Mouse (Mus musculus) heart, embryonic 11.5 days (tissue): ENCODE data around the gene Dysf. TPM values are rescaled to one million over a fixed set of nuclear protein-coding genes. Genes with fewer than 3 reads are reported as not detected.

Experiments
- ATAC-seq: fragments of 200-750 bp; cut with Nextera tagmentation; replicated peaks from 2 replicates; pipeline ENCODE4 v1.8.0; 2017; ENCODE audit warnings: moderate library complexity; ENCODE audit not compliant: insufficient number of reproducible peaks, low FRiP score, low TSS enrichment
- H3K27ac ChIP-seq: fragments of 300-500 bp; sonication (generic); 2 replicates; pipeline ENCODE4 v1.5.1; 2014; ENCODE audit warnings: mild to moderate bottlenecking, low read depth, low read length
- H3K27me3 ChIP-seq: fragments of 300-500 bp; sonication (generic); 2 replicates; pipeline ENCODE4 v1.6.1; 2014; ENCODE audit warnings: mild to moderate bottlenecking, low read length, mixed read lengths; ENCODE audit not compliant: control insufficient read depth, insufficient read depth
- H3K36me3 ChIP-seq: fragments of 300-500 bp; sonication (generic); 2 replicates; pipeline ENCODE4 v1.6.1; 2014; ENCODE audit warnings: mild to moderate bottlenecking, low read length, moderate library complexity, mixed read lengths; ENCODE audit not compliant: control insufficient read depth, insufficient read depth
- H3K4me1 ChIP-seq: fragments of 300-500 bp; sonication (generic); 2 replicates; pipeline ENCODE4 v1.6.1; 2014; ENCODE audit warnings: low read length; ENCODE audit not compliant: control insufficient read depth, insufficient read depth
- H3K4me2 ChIP-seq: fragments of 300-500 bp; sonication (generic); 2 replicates; pipeline ENCODE4 v1.6.1; 2014; ENCODE audit warnings: mild to moderate bottlenecking, moderate library complexity
- H3K4me3 ChIP-seq: fragments of 300-500 bp; sonication (generic); 2 replicates; pipeline ENCODE4 v1.5.1; 2014; ENCODE audit warnings: low read depth, low read length
- H3K9ac ChIP-seq: fragments of 300-500 bp; sonication (generic); 2 replicates; pipeline ENCODE4 v1.6.1; 2014; ENCODE audit warnings: mild to moderate bottlenecking, low read depth, low read length, moderate library complexity
- H3K9me3 ChIP-seq: fragments of 300-500 bp; sonication (generic); replicated peaks from 2 replicates; pipeline ENCODE4 v1.6.1; 2016; ENCODE audit warnings: low read length; ENCODE audit not compliant: control insufficient read depth
- WGBS: fragments of 180-500 bp; shearing (Covaris S2); extraction: QIAGEN DNeasy Blood & Tissue Kit; methylation state at CpG from one replicate; pipeline ENCODE4 v1.1.7; 2014; ENCODE audit not compliant: insufficient replicate concordance; 5-methylcytosine and 5-hydroxymethylcytosine counted together
- polyA plus RNA-seq: library from polyadenylated mRNA; unstranded; fragments of >200 nt; fragmentation: Nextera tagmentation; extraction: Ambion mirVana; gene quantifications from 2 replicates; pipeline ENCODE4 v1.2.1, GENCODE M21; 2014

Dysf gene
- polyA plus RNA-seq, 1 experiment from 2014 or later: 11.6 TPM

DNA sequence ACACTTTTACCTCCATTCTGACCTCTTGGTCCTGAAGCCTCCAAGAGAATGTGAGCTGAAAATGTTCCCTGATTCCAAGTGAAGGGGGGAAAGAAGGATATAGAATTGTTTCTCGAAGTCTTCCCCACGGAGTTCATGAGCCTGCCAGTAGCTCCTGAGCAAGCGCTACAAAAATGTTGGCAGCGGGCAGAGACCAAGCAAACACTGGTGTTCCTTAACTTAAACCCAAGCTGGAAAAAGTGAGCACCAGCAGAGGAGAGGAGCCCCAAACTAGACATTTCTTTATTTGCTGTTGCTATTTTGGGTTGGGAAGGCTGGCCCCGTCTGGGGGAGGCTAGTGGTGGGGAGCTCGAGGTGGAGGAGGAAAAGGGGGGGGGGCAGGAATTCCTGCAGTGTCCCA lies 102.0 kb downstream of the Dysf start:
- Histone ChIP-seq H3K4me3 (no peak overlapping the region), H3K27ac (no peak overlapping the region), H3K9ac (no peak overlapping the region), H3K9me3 (no peaks in the 10 kb centered on the region), H3K4me1 (peaks cover 17% of the 10 kb centered on the region; the same call in 1 of the 2 replicates), H3K4me2 (no peak overlapping the region), H3K27me3 (no peaks in the 10 kb centered on the region), H3K36me3 (peaks cover 4% of the 10 kb centered on the region; the same call in 1 of the 2 replicates)
- WGBS: 55% methylated on average over 6 of the region's 6 CpGs
- no peak for ATAC-seq

DNA sequence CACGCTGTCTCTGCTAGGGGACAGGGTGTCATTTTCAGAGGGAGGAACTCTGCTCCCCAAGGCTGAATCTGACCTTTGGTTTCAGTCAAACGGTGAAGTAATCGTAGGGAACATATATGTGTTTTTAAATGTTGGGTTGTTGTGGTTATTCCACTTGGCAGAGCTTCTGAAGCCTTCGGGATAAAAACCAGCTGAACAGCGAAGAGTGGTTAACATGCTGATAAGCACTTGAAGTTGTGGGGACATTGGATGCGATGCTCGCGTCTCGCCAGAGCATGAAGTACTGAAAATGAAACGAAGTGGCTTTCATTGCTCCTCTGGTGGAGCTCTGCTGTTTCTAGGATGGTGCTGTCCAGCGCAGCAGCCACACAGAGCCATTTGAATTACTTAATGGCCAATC lies 102.7 kb downstream of the Dysf start:
- 71% methylated on average over 11 of the region's 11 CpGs for WGBS
- Histone ChIP-seq H3K4me2 (no peak overlapping the region), H3K4me3 (no peak overlapping the region), H3K9ac (no peak overlapping the region), H3K36me3 (peaks cover 4% of the 10 kb centered on the region; the same call in 1 of the 2 replicates), H3K4me1 (peaks cover 12% of the 10 kb centered on the region; the same call in 1 of the 2 replicates), H3K27ac (no peak overlapping the region), H3K9me3 (no peaks in the 10 kb centered on the region), H3K27me3 (no peaks in the 10 kb centered on the region)
- no peak for ATAC-seq

DNA sequence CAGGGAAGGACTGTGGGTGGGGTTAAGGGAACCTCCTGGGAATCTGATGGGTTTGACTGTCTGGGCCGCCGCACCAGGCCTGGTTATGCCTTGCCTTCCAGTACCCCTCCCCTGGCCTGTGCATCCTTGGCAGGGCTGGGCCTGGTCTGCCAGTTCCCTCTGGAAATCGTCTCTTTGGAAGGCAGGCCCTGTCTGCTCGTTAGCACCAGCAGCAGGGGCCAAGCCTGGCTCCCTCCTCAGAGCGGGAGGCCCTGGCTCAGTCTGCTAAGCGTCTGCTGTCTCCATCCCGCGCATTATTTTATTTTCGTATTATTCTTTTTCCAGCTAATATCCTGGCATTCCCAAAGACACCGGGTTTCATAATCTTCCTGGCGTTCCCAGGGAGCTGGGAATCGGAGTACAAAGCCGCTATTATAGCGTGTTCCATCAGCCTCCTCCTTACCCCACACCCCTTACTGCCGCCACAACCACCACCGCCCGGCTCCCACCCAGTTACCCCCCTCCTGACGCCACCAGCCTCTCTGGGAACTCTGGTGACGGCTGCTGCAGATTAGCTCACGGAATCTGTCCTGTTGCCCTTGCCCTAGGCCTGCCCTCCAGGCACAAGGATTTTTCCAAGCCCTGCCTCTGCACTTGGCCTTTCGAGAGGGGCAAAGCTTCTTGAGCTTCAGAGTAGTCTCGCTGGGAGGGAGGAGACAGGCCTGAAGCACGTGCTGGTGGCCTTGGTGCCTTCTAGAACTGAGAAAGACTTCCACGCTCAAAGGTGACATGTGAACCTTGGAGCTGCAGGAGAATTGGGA lies 111.5 kb downstream of the Dysf start:
- H3K4me2 ChIP-seq: no peak overlapping the region
- H3K4me1 ChIP-seq: 0 out of 2 replicates have a peak, but pooled peaks cover 4% of the 10 kb centered on the region
- H3K9me3 ChIP-seq: no peaks in the 10 kb centered on the region
- WGBS: 44% methylated on average over 22 of the region's 24 CpGs
- ATAC-seq: no peak
- no peaks in the 10 kb centered on the region for H3K36me3 ChIP-seq
- H3K27me3 ChIP-seq: no peaks in the 10 kb centered on the region
- no peak overlapping the region for H3K27ac ChIP-seq
- no peak overlapping the region for H3K9ac ChIP-seq
- H3K4me3 ChIP-seq: no peak overlapping the region

DNA sequence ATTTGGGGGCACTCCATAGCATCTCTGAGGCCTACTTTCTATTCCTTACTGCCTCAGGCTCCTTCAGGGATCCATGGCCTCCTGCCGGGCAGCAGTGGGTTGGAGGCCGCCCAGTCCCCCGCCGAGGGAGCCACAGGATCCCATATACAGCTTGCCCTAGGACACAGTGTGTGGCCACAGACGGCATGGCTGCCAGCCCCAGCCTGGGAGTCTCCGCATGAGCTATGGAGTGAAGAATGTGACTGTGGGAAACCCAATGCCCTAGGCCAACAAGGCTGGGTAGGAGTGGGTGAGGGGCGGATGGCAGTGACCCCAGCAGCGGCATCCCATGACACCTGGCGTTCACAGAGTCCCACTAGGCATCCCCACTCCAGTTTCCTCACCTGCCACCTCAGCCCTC lies 116.2 kb downstream of the Dysf start:
- no peak overlapping the region for H3K9ac ChIP-seq
- no peak overlapping the region for H3K4me3 ChIP-seq
- H3K27ac ChIP-seq: no peak overlapping the region
- no peaks in the 10 kb centered on the region for H3K9me3 ChIP-seq
- ATAC-seq: no peak
- H3K27me3 ChIP-seq: no peaks in the 10 kb centered on the region
- H3K4me1 ChIP-seq: 0 out of 2 replicates have a peak, but pooled peaks cover 2% of the 10 kb centered on the region
- 85% methylated on average over 9 of the region's 9 CpGs for WGBS
- no peak overlapping the region for H3K4me2 ChIP-seq
- H3K36me3 ChIP-seq: no peaks in the 10 kb centered on the region

DNA sequence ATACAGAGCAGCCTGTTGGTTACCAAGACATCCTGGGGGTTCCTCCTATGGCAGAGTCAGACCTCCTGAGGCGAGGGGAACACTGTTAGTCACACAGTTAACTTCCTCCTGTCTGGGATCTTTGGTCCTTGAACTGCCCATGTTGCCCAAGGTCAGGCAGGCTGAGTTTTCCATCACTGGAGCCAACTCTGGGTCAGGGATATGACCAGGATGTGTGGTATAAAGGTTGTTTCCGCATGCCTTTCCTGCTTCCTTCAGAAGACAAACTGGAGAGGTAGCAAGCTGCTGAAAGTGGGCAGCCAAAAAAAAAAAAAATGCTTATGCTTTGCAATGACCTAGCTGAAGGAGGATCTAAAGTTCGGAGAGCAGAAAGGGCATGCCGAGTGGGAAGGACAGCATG lies 116.7 kb downstream of the Dysf start:
- H3K4me3 ChIP-seq: no peak overlapping the region
- 78% methylated on average over 4 of the region's 4 CpGs for WGBS
- H3K4me1 ChIP-seq: no peaks in the 10 kb centered on the region
- no peaks in the 10 kb centered on the region for H3K27me3 ChIP-seq
- H3K9ac ChIP-seq: no peak overlapping the region
- ATAC-seq: no peak
- no peaks in the 10 kb centered on the region for H3K9me3 ChIP-seq
- no peak overlapping the region for H3K4me2 ChIP-seq
- no peaks in the 10 kb centered on the region for H3K36me3 ChIP-seq
- H3K27ac ChIP-seq: no peak overlapping the region

DNA sequence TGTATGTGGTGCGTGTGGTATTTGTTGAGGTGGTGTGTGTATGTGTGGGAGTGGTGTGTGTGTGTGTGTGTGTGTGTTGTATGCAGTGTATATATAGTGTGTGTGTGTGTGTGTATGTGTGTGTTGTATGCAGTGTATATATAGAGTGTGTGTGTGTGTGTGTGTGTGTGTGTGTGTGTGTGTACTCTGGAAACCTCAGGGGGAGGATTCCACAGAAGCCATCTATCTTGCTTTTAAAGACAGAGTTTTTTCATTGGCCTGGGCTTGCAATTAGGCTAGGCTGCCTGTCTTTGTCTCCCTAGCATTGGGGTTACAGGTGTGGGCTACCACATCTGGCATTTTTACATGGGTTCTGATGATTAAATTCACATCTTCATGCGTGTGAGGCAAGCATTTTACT lies 119.8 kb downstream of the Dysf start:
- Histone ChIP-seq H3K4me3 (no peak overlapping the region), H3K9ac (no peak overlapping the region), H3K4me1 (peaks cover 4% of the 10 kb centered on the region; the same call in 1 of the 2 replicates), H3K4me2 (no peak overlapping the region), H3K9me3 (no peaks in the 10 kb centered on the region), H3K27ac (no peak overlapping the region), H3K36me3 (no peaks in the 10 kb centered on the region), H3K27me3 (no peaks in the 10 kb centered on the region)
- no peak for ATAC-seq
- WGBS: 88% methylated on average over 2 of the region's 2 CpGs

DNA sequence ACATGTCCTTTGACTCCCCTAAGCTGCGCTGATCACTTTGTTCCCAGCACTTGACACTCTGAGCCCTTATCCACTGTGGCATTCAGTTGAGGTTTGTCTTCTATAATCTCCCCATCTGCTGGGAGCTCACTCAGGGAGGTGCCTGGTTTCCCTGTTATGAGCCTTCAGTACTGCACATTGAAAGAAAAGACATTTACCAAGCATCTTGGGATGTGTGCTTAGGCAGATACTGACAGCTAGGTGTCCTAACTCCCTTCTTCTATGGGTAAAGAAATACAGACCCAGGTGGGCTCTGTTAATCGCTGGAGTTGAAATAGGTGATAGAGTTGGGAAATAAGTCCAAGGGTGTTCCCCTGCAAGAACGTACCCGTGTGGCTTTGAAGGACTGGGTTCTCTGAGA lies 122.5 kb downstream of the Dysf start:
- Histone ChIP-seq H3K9me3 (no peaks in the 10 kb centered on the region), H3K36me3 (no peaks in the 10 kb centered on the region), H3K27ac (no peak overlapping the region), H3K27me3 (no peaks in the 10 kb centered on the region), H3K4me1 (peaks cover 4% of the 10 kb centered on the region; the same call in 1 of the 2 replicates), H3K4me2 (no peak overlapping the region), H3K4me3 (no peak overlapping the region), H3K9ac (no peak overlapping the region)
- WGBS: 88% methylated on average over 4 of the region's 4 CpGs
- ATAC-seq: no peak

DNA sequence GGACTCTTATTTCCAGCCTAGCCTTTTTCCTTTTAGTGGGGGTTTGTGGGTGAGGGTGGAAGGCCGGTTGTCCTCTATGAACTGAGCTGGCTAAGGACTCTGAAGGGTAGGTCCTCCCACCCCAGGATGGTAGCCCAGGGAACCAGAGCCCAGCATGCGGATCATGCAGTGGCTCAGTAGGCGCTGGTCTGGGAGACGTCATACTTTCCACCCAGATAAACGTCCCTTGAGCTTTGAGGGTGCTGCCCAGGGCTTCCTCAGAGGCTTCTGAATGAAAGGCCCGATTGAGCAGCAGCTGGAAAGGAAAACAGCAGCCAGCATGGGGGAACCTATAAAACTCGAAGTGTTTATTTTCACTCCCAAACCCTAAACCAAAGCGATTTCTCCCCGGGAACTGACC lies 123.1 kb downstream of the Dysf start:
- Histone ChIP-seq H3K4me1 (peaks cover 4% of the 10 kb centered on the region; the same call in 1 of the 2 replicates), H3K9me3 (no peaks in the 10 kb centered on the region), H3K27ac (peak overlapping the region; percentile 64; the same call in 1 of the 2 replicates), H3K4me3 (no peak overlapping the region), H3K36me3 (no peaks in the 10 kb centered on the region), H3K27me3 (no peaks in the 10 kb centered on the region), H3K9ac (no peak overlapping the region), H3K4me2 (no peak overlapping the region)
- no peak for ATAC-seq
- WGBS: 51% methylated on average over 9 of the region's 9 CpGs

DNA sequence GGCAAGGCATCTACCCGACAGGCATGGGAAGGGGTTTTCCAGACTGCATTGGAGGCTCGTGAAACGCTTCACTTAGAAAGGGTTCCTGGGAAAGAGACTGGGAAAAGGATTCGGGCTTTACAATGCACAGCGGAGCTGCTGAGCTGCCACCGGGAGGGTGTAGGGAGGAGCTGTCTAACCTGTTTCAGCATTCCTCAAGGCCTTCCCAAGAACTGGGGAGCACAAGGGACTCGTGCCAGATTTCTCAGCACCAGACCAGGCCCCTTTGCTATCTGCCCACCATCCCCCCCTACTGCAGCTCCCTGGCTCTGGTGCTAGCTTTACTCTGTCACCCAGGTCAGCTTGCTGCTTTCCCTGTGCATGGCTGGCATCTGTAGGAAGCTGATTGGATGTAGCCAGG lies 124.7 kb downstream of the Dysf start:
- H3K4me3 ChIP-seq: no peak overlapping the region
- no peaks in the 10 kb centered on the region for H3K36me3 ChIP-seq
- H3K9ac ChIP-seq: no peak overlapping the region
- H3K27me3 ChIP-seq: no peaks in the 10 kb centered on the region
- H3K27ac ChIP-seq: no peak overlapping the region
- no peaks in the 10 kb centered on the region for H3K9me3 ChIP-seq
- 58% methylated on average over 7 of the region's 7 CpGs for WGBS
- no peak for ATAC-seq
- H3K4me2 ChIP-seq: no peak overlapping the region
- peaks cover 4% of the 10 kb centered on the region; the same call in 1 of the 2 replicates for H3K4me1 ChIP-seq
